Mouse (Mus musculus) liver, embryonic 14.5 days (tissue): ENCODE data around the gene Srbd1.
A peak's percentile ranks its signal among the peaks of the same experiment; 100 is the strongest.

Experiments used
- CTCF ChIP-seq: IDR thresholded peaks from 2 replicates; pipeline ENCODE4 v1.5.1; 2016; ENCODE audit warnings: antibody characterized with exemption, low read depth, control low read depth
- EP300 ChIP-seq: IDR thresholded peaks from 2 replicates; pipeline ENCODE4 v1.6.1; 2016; ENCODE audit warnings: antibody characterized with exemption, low read depth

DNA sequence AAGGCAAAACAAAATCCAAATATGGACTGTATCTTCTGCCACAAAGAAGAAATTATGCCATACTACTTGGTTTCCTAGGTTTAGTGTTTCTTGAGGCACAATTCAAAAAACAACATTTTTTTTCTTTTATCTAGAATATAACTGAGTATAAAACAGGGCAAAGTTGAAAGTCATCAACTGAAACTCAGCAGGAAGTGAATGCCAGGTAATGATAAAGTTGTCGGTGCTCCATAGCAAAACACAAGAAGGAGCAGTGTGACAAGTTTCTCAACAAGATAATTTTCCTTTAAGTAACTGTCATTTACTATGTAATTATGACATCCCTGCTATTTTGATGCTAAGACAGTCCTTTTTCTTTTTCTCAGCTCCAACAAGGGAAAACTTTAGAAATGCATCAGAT lies 123.2 kb downstream of the Srbd1 start:
- no peak for TF ChIP-seq CTCF
- peak; percentile 90 for TF ChIP-seq EP300
